Mouse (Mus musculus) MEL-GATA-1-ER (cell line): ENCODE measurements at regions not wholly inside any gene's neighbourhood (a gene's known extent, or its start where the extent isn't known, plus 50 kb on each side); places are given as distances from the start of the nearest gene placed in this dataset.
"Not testable (repeated sequence)": the region's sequence is repeated elsewhere in the genome, so short reads cannot be mapped to it uniquely, and the experiment has no call there.

Experiments used
- DNase-seq: peaks from one replicate; pipeline ENCODE4 v3.0.0-alpha.2; 2012; ENCODE audit warnings: low read depth; ENCODE audit errors: extremely low read depth

- DNase-seq, result no peak
These were observed 116.8 kb upstream of the Shb start for GRCm38 (mm10) chr4:45648884-45649577.

GRCm38 (mm10) chr4:45647514-45647913 lies 115.2 kb upstream of the Shb start:
- DNase-seq, result no peak

GRCm38 (mm10) chr4:45642604-45643003 lies 110.3 kb upstream of the Shb start:
- DNase-seq, result no peak

GRCm38 (mm10) chr4:45641272-45641671 lies 109.0 kb upstream of the Shb start:
- DNase-seq, result no peak

- DNase-seq, result no peak
These were observed 108.4 kb upstream of the Shb start for GRCm38 (mm10) chr4:45640713-45641112.

- no peak for DNase-seq
These were observed 107.2 kb upstream of the Shb start for GRCm38 (mm10) chr4:45639397-45640034.

GRCm38 (mm10) chr4:45638411-45638810 lies 106.1 kb upstream of the Shb start:
- no peak for DNase-seq

- DNase-seq, result no peak
These were observed 99.2 kb upstream of the Shb start for GRCm38 (mm10) chr4:45631276-45632045.

- DNase-seq, result no peak
These were observed 93.4 kb upstream of the Shb start for GRCm38 (mm10) chr4:45625633-45626032.

GRCm38 (mm10) chr4:45622017-45622416 lies 89.7 kb upstream of the Shb start:
- DNase-seq, result no peak

- no peak for DNase-seq
These were observed 84.9 kb upstream of the Shb start for GRCm38 (mm10) chr4:45617126-45617525.

GRCm38 (mm10) chr4:45613498-45613897 lies 81.2 kb upstream of the Shb start:
- not testable (repeated sequence) for DNase-seq

- DNase-seq, result no peak
These were observed 79.9 kb upstream of the Shb start for GRCm38 (mm10) chr4:45612132-45612531.

- no peak for DNase-seq
These were observed 78.7 kb upstream of the Shb start for GRCm38 (mm10) chr4:45610937-45611336.

- no peak for DNase-seq
These were observed 74.3 kb upstream of the Shb start for GRCm38 (mm10) chr4:45606578-45606977.

GRCm38 (mm10) chr4:45605681-45606080 lies 73.4 kb upstream of the Shb start:
- DNase-seq, result no peak

- DNase-seq, result no peak
These were observed 72.1 kb upstream of the Shb start for GRCm38 (mm10) chr4:45604271-45604800.

GRCm38 (mm10) chr4:45600520-45600919 lies 68.2 kb upstream of the Shb start:
- DNase-seq, result no peak

GRCm38 (mm10) chr4:45593435-45593991 lies 61.2 kb upstream of the Shb start:
- DNase-seq, result no peak

- DNase-seq, result no peak
These were observed 60.5 kb upstream of the Shb start for GRCm38 (mm10) chr4:45592766-45593165.

- no peak for DNase-seq
These were observed 59.4 kb upstream of the Shb start for GRCm38 (mm10) chr4:45591405-45592315.
